Mouse (Mus musculus) forebrain, embryonic 13.5 days (tissue): Measurements from ENCODE around the gene Gm20388. TPM values are rescaled to one million over a fixed set of nuclear protein-coding genes. Genes with fewer than 3 reads are reported as not detected.

Source experiments
- ATAC-seq: fragments of 200-750 bp; cut with Nextera tagmentation; 2 replicates; pipeline ENCODE4 v1.8.0; 2017
- H3K27ac ChIP-seq: fragments of 300-500 bp; sonication (generic); 2 replicates; pipeline ENCODE4 v1.5.1; 2015; ENCODE audit warnings: inconsistent platforms, mild to moderate bottlenecking, moderate library complexity
- H3K27me3 ChIP-seq: fragments of 300-500 bp; sonication (generic); 2 replicates; pipeline ENCODE4 v1.6.1; 2015; ENCODE audit warnings: mild to moderate bottlenecking, inconsistent platforms
- H3K36me3 ChIP-seq: fragments of 300-500 bp; sonication (generic); 2 replicates; pipeline ENCODE4 v1.6.1; 2015; ENCODE audit warnings: mild to moderate bottlenecking, inconsistent platforms; ENCODE audit not compliant: poor library complexity, severe bottlenecking
- H3K4me1 ChIP-seq: fragments of 300-500 bp; sonication (generic); 2 replicates; pipeline ENCODE4 v1.6.1; 2015; ENCODE audit warnings: inconsistent platforms
- H3K4me2 ChIP-seq: fragments of 300-500 bp; sonication (generic); 2 replicates; pipeline ENCODE4 v1.6.1; 2015; ENCODE audit warnings: inconsistent platforms, mild to moderate bottlenecking, moderate library complexity
- H3K4me3 ChIP-seq: fragments of 300-500 bp; sonication (generic); 2 replicates; pipeline ENCODE4 v1.5.1; 2015; ENCODE audit warnings: mild to moderate bottlenecking, inconsistent platforms
- H3K9ac ChIP-seq: fragments of 300-500 bp; sonication (generic); 2 replicates; pipeline ENCODE4 v1.6.1; 2015; ENCODE audit warnings: mild to moderate bottlenecking, inconsistent platforms
- H3K9me3 ChIP-seq: fragments of 300-500 bp; sonication (generic); replicated peaks from 2 replicates; pipeline ENCODE4 v1.6.1; 2016; ENCODE audit warnings: inconsistent platforms
- WGBS: fragments of 180-500 bp; shearing (Covaris S2); methylation state at CpG from one replicate; pipeline ENCODE4 v1.1.7; 2015; 5-methylcytosine and 5-hydroxymethylcytosine counted together
- polyA plus RNA-seq: library from polyadenylated mRNA; unstranded; fragments of >200 nt; fragmentation: Nextera tagmentation; extraction: Ambion mirVana; gene quantifications from 2 replicates; pipeline ENCODE4 v1.2.1, GENCODE M21; 2015

Gm20388 gene
- polyA plus RNA-seq, 1 experiment from 2014 or later: 5.6 TPM

- no peak for ATAC-seq
- Histone ChIP-seq H3K4me3 (no peak overlapping the region), H3K4me1 (peaks cover 58% of the 10 kb centered on the region), H3K9ac (no peak overlapping the region), H3K27me3 (no peaks in the 10 kb centered on the region), H3K9me3 (no peaks in the 10 kb centered on the region), H3K4me2 (no peak overlapping the region), H3K36me3 (no peaks in the 10 kb centered on the region), H3K27ac (no peak overlapping the region)
- WGBS: 62% methylated on average over 10 of the region's 10 CpGs
These were observed 534.6 kb downstream of the Gm20388 start for GRCm38 (mm10) chr8:120445249-120445648.

GRCm38 (mm10) chr8:120448131-120448530 is 537.5 kb downstream of the Gm20388 start:
- ATAC-seq: peak; percentile 14; the same call in 1 of the 2 replicates
- Histone ChIP-seq H3K9me3 (no peaks in the 10 kb centered on the region), H3K27me3 (no peaks in the 10 kb centered on the region), H3K27ac (peak overlapping the region; percentile 91), H3K4me2 (no peak overlapping the region), H3K4me1 (peaks cover 41% of the 10 kb centered on the region), H3K9ac (no peak overlapping the region; the same call in 1 of the 2 replicates), H3K4me3 (no peak overlapping the region), H3K36me3 (no peaks in the 10 kb centered on the region)
- 7% methylated on average over 6 of the region's 6 CpGs for WGBS

- Histone ChIP-seq H3K4me1 (peaks cover 44% of the 10 kb centered on the region), H3K9ac (peak overlapping the region; percentile 57), H3K36me3 (no peaks in the 10 kb centered on the region), H3K27me3 (no peaks in the 10 kb centered on the region), H3K9me3 (no peaks in the 10 kb centered on the region), H3K4me2 (peak overlapping the region; percentile 42; the same call in 1 of the 2 replicates), H3K4me3 (no peak overlapping the region), H3K27ac (peak overlapping the region; percentile 91)
- ATAC-seq: no peak; the same call in 1 of the 2 replicates
- 81% methylated on average over 4 of the region's 4 CpGs for WGBS
These were observed 538.5 kb downstream of the Gm20388 start for GRCm38 (mm10) chr8:120449139-120449538.

- H3K9ac ChIP-seq: peak overlapping the region; percentile 57
These were observed 539.0 kb downstream of the Gm20388 start for GRCm38 (mm10) chr8:120449608-120450031.

GRCm38 (mm10) chr8:120452111-120452510 is 541.5 kb downstream of the Gm20388 start:
- H3K9me3 ChIP-seq: no peaks in the 10 kb centered on the region
- no peak overlapping the region for H3K9ac ChIP-seq
- no peak for ATAC-seq
- H3K27me3 ChIP-seq: no peaks in the 10 kb centered on the region
- H3K4me2 ChIP-seq: no peak overlapping the region
- H3K36me3 ChIP-seq: no peaks in the 10 kb centered on the region
- H3K4me3 ChIP-seq: no peak overlapping the region
- H3K4me1 ChIP-seq: peaks cover 73% of the 10 kb centered on the region
- H3K27ac ChIP-seq: no peak overlapping the region
- 92% methylated on average over 2 of the region's 2 CpGs for WGBS

More at GRCm38 (mm10) chr8:120449608-120450031, 539.0 kb downstream of the Gm20388 start:
- Histone ChIP-seq H3K4me2 (peak overlapping the region; percentile 42), H3K4me3 (no peak overlapping the region), H3K36me3 (no peaks in the 10 kb centered on the region), H3K9me3 (no peaks in the 10 kb centered on the region), H3K27ac (peak overlapping the region; percentile 91), H3K27me3 (no peaks in the 10 kb centered on the region), H3K4me1 (peaks cover 49% of the 10 kb centered on the region)
- WGBS: 9% methylated on average over 17 of the region's 17 CpGs
- ATAC-seq: peak; percentile 67; the same call in 1 of the 2 replicates

GRCm38 (mm10) chr8:120454404-120454803 is 543.8 kb downstream of the Gm20388 start:
- H3K4me2 ChIP-seq: no peak overlapping the region
- H3K9me3 ChIP-seq: no peaks in the 10 kb centered on the region
- no peaks in the 10 kb centered on the region for H3K36me3 ChIP-seq
- ATAC-seq: no peak
- no peaks in the 10 kb centered on the region for H3K27me3 ChIP-seq
- H3K4me1 ChIP-seq: peaks cover 72% of the 10 kb centered on the region
- H3K27ac ChIP-seq: no peak overlapping the region
- H3K4me3 ChIP-seq: no peak overlapping the region
- H3K9ac ChIP-seq: no peak overlapping the region
- 83% methylated on average over 6 of the region's 6 CpGs for WGBS

- H3K27me3 ChIP-seq: no peaks in the 10 kb centered on the region
- H3K36me3 ChIP-seq: no peaks in the 10 kb centered on the region
- peaks cover 80% of the 10 kb centered on the region for H3K4me1 ChIP-seq
- peak; percentile 52; the same call in 1 of the 2 replicates for ATAC-seq
- no peak overlapping the region for H3K4me3 ChIP-seq
- H3K9ac ChIP-seq: peak overlapping the region; percentile 22; the same call in 1 of the 2 replicates
- WGBS: 10% methylated on average over 4 of the region's 6 CpGs
- peak overlapping the region; percentile 3 for H3K4me2 ChIP-seq
- H3K27ac ChIP-seq: peak overlapping the region; percentile 93
- no peaks in the 10 kb centered on the region for H3K9me3 ChIP-seq
These were observed 549.7 kb downstream of the Gm20388 start for GRCm38 (mm10) chr8:120460375-120460774.

GRCm38 (mm10) chr8:120462119-120462551 is 551.5 kb downstream of the Gm20388 start:
- no peak for ATAC-seq
- Histone ChIP-seq H3K27ac (peak overlapping the region; percentile 51), H3K36me3 (no peaks in the 10 kb centered on the region)

GRCm38 (mm10) chr8:120462611-120463010 is 552.0 kb downstream of the Gm20388 start:
- Histone ChIP-seq H3K4me2 (no peak overlapping the region), H3K4me1 (peaks cover 83% of the 10 kb centered on the region), H3K36me3 (no peaks in the 10 kb centered on the region), H3K27ac (peak overlapping the region; percentile 51), H3K27me3 (no peaks in the 10 kb centered on the region), H3K4me3 (no peak overlapping the region), H3K9ac (no peak overlapping the region), H3K9me3 (no peaks in the 10 kb centered on the region)
- WGBS: 74% methylated on average over 6 of the region's 6 CpGs
- no peak for ATAC-seq

More at GRCm38 (mm10) chr8:120462119-120462551, 551.5 kb downstream of the Gm20388 start:
- Histone ChIP-seq H3K9ac (peak overlapping the region; percentile 43; the same call in 1 of the 2 replicates), H3K4me2 (no peak overlapping the region), H3K9me3 (no peaks in the 10 kb centered on the region), H3K4me3 (no peak overlapping the region), H3K27me3 (no peaks in the 10 kb centered on the region), H3K4me1 (peaks cover 81% of the 10 kb centered on the region)
- 33% methylated on average over 15 of the region's 15 CpGs for WGBS

GRCm38 (mm10) chr8:120463918-120464584 is 553.4 kb downstream of the Gm20388 start:
- no peak overlapping the region for H3K4me3 ChIP-seq
- ATAC-seq: no peak
- no peaks in the 10 kb centered on the region for H3K36me3 ChIP-seq
- peaks cover 3% of the 10 kb centered on the region; the same call in 1 of the 2 replicates for H3K27me3 ChIP-seq
- peaks cover 78% of the 10 kb centered on the region for H3K4me1 ChIP-seq
- H3K9me3 ChIP-seq: no peaks in the 10 kb centered on the region
- no peak overlapping the region for H3K9ac ChIP-seq
- no peak overlapping the region for H3K4me2 ChIP-seq
- H3K27ac ChIP-seq: peak overlapping the region; percentile 76; the same call in 1 of the 2 replicates
- 84% methylated on average over 6 of the region's 9 CpGs for WGBS

GRCm38 (mm10) chr8:120464585-120464937 is 553.9 kb downstream of the Gm20388 start:
- Histone ChIP-seq H3K4me2 (no peak overlapping the region), H3K27ac (peak overlapping the region; percentile 76), H3K27me3 (peaks cover 3% of the 10 kb centered on the region; the same call in 1 of the 2 replicates), H3K4me3 (no peak overlapping the region), H3K4me1 (peaks cover 73% of the 10 kb centered on the region), H3K9ac (no peak overlapping the region), H3K36me3 (no peaks in the 10 kb centered on the region), H3K9me3 (no peaks in the 10 kb centered on the region)
- no peak for ATAC-seq
- 63% methylated on average over 4 of the region's 4 CpGs for WGBS

- H3K4me1 ChIP-seq: peaks cover 71% of the 10 kb centered on the region
- ATAC-seq: peak; percentile 64
- no peak overlapping the region; the same call in 1 of the 2 replicates for H3K4me2 ChIP-seq
- no peak overlapping the region for H3K4me3 ChIP-seq
- H3K36me3 ChIP-seq: no peaks in the 10 kb centered on the region
- H3K27me3 ChIP-seq: peaks cover 3% of the 10 kb centered on the region; the same call in 1 of the 2 replicates
- WGBS: 4% methylated on average over 8 of the region's 8 CpGs
- no peaks in the 10 kb centered on the region for H3K9me3 ChIP-seq
- peak overlapping the region; percentile 30; the same call in 1 of the 2 replicates for H3K9ac ChIP-seq
- H3K27ac ChIP-seq: peak overlapping the region; percentile 76
These were observed 555.1 kb downstream of the Gm20388 start for GRCm38 (mm10) chr8:120465710-120466109.
